Mouse (Mus musculus) midbrain, postnatal 0 days (tissue): ENCODE data around the gene Rad51b. TPM values are rescaled to one million over a fixed set of nuclear protein-coding genes. Genes with fewer than 3 reads are reported as not detected.

ENCODE experiments used
- ATAC-seq: fragments of 200-750 bp; cut with Nextera tagmentation; 2 replicates; pipeline ENCODE4 v1.8.0; 2017; ENCODE audit warnings: moderate number of reproducible peaks, mild to moderate bottlenecking, moderate TSS enrichment, moderate library complexity; ENCODE audit not compliant: low FRiP score
- DNase-seq: peaks from one replicate; pipeline ENCODE4 v3.0.0-alpha.2; 2015; ENCODE audit warnings: low spot score
- H3K27ac ChIP-seq: fragments of 300-500 bp; sonication (generic); 2 replicates; pipeline ENCODE4 v1.5.1; 2014; ENCODE audit warnings: low read depth, mild to moderate bottlenecking, low read length, mixed read lengths
- H3K27me3 ChIP-seq: fragments of 300-500 bp; sonication (generic); 2 replicates; pipeline ENCODE4 v1.6.1; 2014; ENCODE audit warnings: low read length, control low read depth, mixed read lengths; ENCODE audit not compliant: insufficient read depth
- H3K36me3 ChIP-seq: fragments of 300-500 bp; sonication (generic); 2 replicates; pipeline ENCODE4 v1.6.1; 2014; ENCODE audit warnings: low read length, control low read depth, mixed read lengths; ENCODE audit not compliant: insufficient read depth
- H3K4me1 ChIP-seq: fragments of 300-500 bp; sonication (generic); 2 replicates; pipeline ENCODE4 v1.6.1; 2014; ENCODE audit warnings: mild to moderate bottlenecking, control low read depth, antibody characterized with exemption, low read length, mixed read lengths; ENCODE audit not compliant: insufficient read depth
- H3K4me2 ChIP-seq: fragments of 300-500 bp; sonication (generic); 2 replicates; pipeline ENCODE4 v1.6.1; 2014; ENCODE audit warnings: low read depth, mild to moderate bottlenecking, low read length, mixed read lengths; ENCODE audit not compliant: poor library complexity, severe bottlenecking
- H3K4me3 ChIP-seq: fragments of 300-500 bp; sonication (generic); 2 replicates; pipeline ENCODE4 v1.5.1; 2014; ENCODE audit warnings: low read depth, mild to moderate bottlenecking, low read length, moderate library complexity
- H3K9ac ChIP-seq: fragments of 300-500 bp; sonication (generic); replicated peaks from 2 replicates; pipeline ENCODE4 v1.6.1; 2014; ENCODE audit warnings: mild to moderate bottlenecking, low read length, moderate library complexity, mixed read lengths; ENCODE audit not compliant: poor library complexity, severe bottlenecking
- H3K9me3 ChIP-seq: fragments of 300-500 bp; sonication (generic); 2 replicates; pipeline ENCODE4 v1.6.1; 2016; ENCODE audit warnings: low read length, control low read depth
- CTCF ChIP-seq: IDR thresholded peaks from 2 replicates; pipeline ENCODE4 v1.5.1; 2016; ENCODE audit warnings: antibody characterized with exemption, mild to moderate bottlenecking
- WGBS: fragments of 180-500 bp; shearing (Covaris S2); extraction: QIAGEN DNeasy Blood & Tissue Kit; methylation state at CpG from one replicate; pipeline ENCODE4 v1.1.7; 2014; 5-methylcytosine and 5-hydroxymethylcytosine counted together
- polyA plus RNA-seq: library from polyadenylated mRNA; unstranded; fragments of >200 nt; fragmentation: Nextera tagmentation; extraction: Ambion mirVana; gene quantifications from 2 replicates; pipeline ENCODE4 v1.2.1, GENCODE M21; 2015
- total RNA-seq: library from RNA; depleted of rRNA; stranded (reverse); fragments of >200 nt; gene quantifications from 2 replicates; pipeline ENCODE4 v1.2.3, GENCODE M21; 2014

The Rad51b gene
- total and polyA plus RNA-seq, 2 experiments from 2014 or later, result 0.22 to 0.74 TPM

DNA sequence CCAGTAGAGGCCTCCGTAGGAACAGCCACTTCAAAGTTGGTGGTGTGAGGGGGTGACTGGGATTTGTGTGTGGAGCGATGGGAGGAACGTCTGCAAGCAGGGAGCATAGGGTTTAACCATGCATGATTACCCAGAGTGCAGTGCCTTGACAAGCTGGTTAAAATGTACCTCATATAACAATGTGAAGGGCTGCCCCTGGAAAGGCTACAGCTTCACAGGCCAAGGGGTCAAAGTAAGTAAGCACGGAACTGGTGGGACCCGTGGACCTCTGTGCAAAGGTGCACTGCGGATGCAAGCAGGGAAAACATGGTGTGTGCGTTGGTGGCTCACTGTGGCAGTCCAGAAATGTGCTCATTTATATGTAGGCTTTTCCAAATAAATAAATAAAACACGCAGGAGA, 392.2 kb downstream of the Rad51b start:
- H3K36me3 ChIP-seq, result no peaks in the 10 kb centered on the region
- H3K27ac ChIP-seq, result no peak overlapping the region
- WGBS, result 80% methylated on average over 8 of the region's 8 CpGs
- H3K4me1 ChIP-seq, result no peaks in the 10 kb centered on the region
- no peaks in the 10 kb centered on the region for H3K27me3 ChIP-seq
- no peak overlapping the region for H3K4me2 ChIP-seq
- H3K9me3 ChIP-seq, result no peaks in the 10 kb centered on the region
- no peak for DNase-seq
- no peak for TF ChIP-seq CTCF
- no peak overlapping the region for H3K4me3 ChIP-seq
- no peak for ATAC-seq
- no peak overlapping the region for H3K9ac ChIP-seq

DNA sequence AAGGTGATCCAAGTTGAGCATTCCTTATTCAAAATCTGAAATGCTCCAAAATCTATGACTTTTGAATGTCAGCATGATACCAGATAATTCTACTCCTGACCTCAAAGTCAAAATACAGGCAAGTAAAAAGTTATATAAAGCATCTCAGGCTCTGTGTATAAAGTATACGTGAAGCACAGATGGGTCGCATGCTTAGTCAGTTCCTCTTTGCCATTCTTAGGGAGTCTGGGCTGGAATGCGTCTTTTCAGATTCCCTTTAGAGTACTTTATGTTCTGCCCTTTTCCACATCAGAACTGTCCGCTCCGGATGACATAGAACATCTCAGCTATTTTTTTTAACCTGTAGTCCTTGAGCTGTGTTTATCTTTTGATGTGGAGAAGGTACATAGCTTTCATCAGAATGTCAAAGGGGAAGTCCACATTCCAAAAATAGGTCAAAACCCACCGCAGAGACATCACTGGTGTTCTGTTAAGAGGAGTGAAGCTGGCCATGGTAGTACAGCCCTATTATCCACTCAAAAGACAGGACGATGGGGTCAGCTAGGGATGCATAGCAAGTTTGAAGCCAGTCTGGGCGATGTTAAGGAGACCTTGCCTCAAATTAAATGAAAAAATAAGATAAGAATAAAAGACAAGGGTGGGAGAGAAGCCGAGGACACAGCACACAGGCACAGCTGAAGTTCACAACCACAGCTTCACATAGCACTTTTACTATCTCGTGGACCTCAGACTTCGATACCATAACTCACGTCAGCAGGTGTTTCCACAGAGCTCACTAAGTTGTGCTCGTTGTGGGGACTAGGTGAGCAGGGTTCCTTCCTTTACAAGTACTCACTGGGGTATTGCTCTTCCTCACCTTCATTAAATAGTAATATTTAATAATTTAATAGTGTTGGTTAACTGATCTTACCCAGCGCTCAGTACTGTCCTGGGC, 395.1 kb downstream of the Rad51b start:
- ATAC-seq, result no peak
- 90% methylated on average over 14 of the region's 14 CpGs for WGBS
- H3K4me2 ChIP-seq, result no peak overlapping the region
- no peaks in the 10 kb centered on the region for H3K27me3 ChIP-seq
- H3K9ac ChIP-seq, result no peak overlapping the region
- H3K9me3 ChIP-seq, result no peaks in the 10 kb centered on the region
- TF ChIP-seq CTCF, result no peak
- H3K27ac ChIP-seq, result no peak overlapping the region
- no peak for DNase-seq
- no peak overlapping the region for H3K4me3 ChIP-seq
- no peaks in the 10 kb centered on the region for H3K36me3 ChIP-seq
- H3K4me1 ChIP-seq, result no peaks in the 10 kb centered on the region

GRCm38 (mm10) chr12:79695832-79696434, 398.9 kb downstream of the Rad51b start:
- no peaks in the 10 kb centered on the region for H3K9me3 ChIP-seq
- no peak for TF ChIP-seq CTCF
- H3K4me1 ChIP-seq, result no peaks in the 10 kb centered on the region
- no peaks in the 10 kb centered on the region for H3K27me3 ChIP-seq
- no peaks in the 10 kb centered on the region for H3K36me3 ChIP-seq
- H3K27ac ChIP-seq, result no peak overlapping the region
- WGBS, result 51% methylated on average over 3 of the region's 3 CpGs
- ATAC-seq (no peak), DNase-seq (no peak)
- H3K4me2 ChIP-seq, result no peak overlapping the region
- no peak overlapping the region for H3K9ac ChIP-seq
- H3K4me3 ChIP-seq, result no peak overlapping the region

GRCm38 (mm10) chr12:79703555-79703954, 406.5 kb downstream of the Rad51b start:
- DNase-seq (no peak), ATAC-seq (no peak)
- no peak overlapping the region for H3K27ac ChIP-seq
- H3K9ac ChIP-seq, result no peak overlapping the region
- no peak overlapping the region for H3K4me3 ChIP-seq
- H3K4me1 ChIP-seq, result peaks cover 7% of the 10 kb centered on the region; the same call in 1 of the 2 replicates
- TF ChIP-seq CTCF, result no peak
- H3K4me2 ChIP-seq, result no peak overlapping the region
- WGBS, result 46% methylated on average over 8 of the region's 8 CpGs
- H3K36me3 ChIP-seq, result no peaks in the 10 kb centered on the region
- H3K27me3 ChIP-seq, result no peaks in the 10 kb centered on the region
- no peaks in the 10 kb centered on the region for H3K9me3 ChIP-seq

GRCm38 (mm10) chr12:79705501-79706266, 408.6 kb downstream of the Rad51b start:
- H3K9ac ChIP-seq, result no peak overlapping the region
- 44% methylated on average over 11 of the region's 11 CpGs for WGBS
- no peak overlapping the region for H3K4me3 ChIP-seq
- H3K36me3 ChIP-seq, result no peaks in the 10 kb centered on the region
- no peaks in the 10 kb centered on the region for H3K27me3 ChIP-seq
- no peak overlapping the region for H3K4me2 ChIP-seq
- no peak for TF ChIP-seq CTCF
- DNase-seq (no peak), ATAC-seq (no peak)
- no peaks in the 10 kb centered on the region for H3K9me3 ChIP-seq
- peaks cover 7% of the 10 kb centered on the region; the same call in 1 of the 2 replicates for H3K4me1 ChIP-seq
- H3K27ac ChIP-seq, result no peak overlapping the region
